Mouse (Mus musculus): Measurements from ENCODE around the gene Usp48.
A peak's percentile ranks its signal among the peaks of the same experiment; 100 is the strongest.
"Not testable (repeated sequence)": the region's sequence is repeated elsewhere in the genome, so short reads cannot be mapped to it uniquely, and the experiment has no call there.

Usp48 gene

GRCm38 (mm10) chr4:137593601-137594495, at the start of gene Usp48:
Usp48 (plus strand) TSS chr4:137593755.
- DNase-seq (ENCODE audit: low spot score): peak; percentile 99

- DNase-seq (ENCODE audit: low spot score): no peak
These were observed 48.0 kb upstream of the Usp48 start for GRCm38 (mm10) chr4:137545568-137545967.

GRCm38 (mm10) chr4:137546003-137546525, 47.5 kb upstream of the Usp48 start:
- peak; percentile 38 for DNase-seq (ENCODE audit: low spot score)

- DNase-seq (ENCODE audit: low spot score): no peak
These were observed 40.1 kb upstream of the Usp48 start for GRCm38 (mm10) chr4:137553466-137553865.

GRCm38 (mm10) chr4:137556673-137557210, 36.8 kb upstream of the Usp48 start:
- DNase-seq (ENCODE audit: low spot score): no peak

- no peak for DNase-seq (ENCODE audit: low spot score)
These were observed 23.7 kb upstream of the Usp48 start for GRCm38 (mm10) chr4:137569873-137570272.

GRCm38 (mm10) chr4:137574469-137574868, 19.1 kb upstream of the Usp48 start, which contains the start of gene Ldlrad2:
Ldlrad2 (minus strand) TSS chr4:137574569.
- DNase-seq (ENCODE audit: low spot score): no peak

- DNase-seq (ENCODE audit: low spot score): no peak
These were observed 16.1 kb upstream of the Usp48 start for GRCm38 (mm10) chr4:137577486-137577885.

- DNase-seq (ENCODE audit: low spot score): peak; percentile 32
These were observed 15.2 kb upstream of the Usp48 start for GRCm38 (mm10) chr4:137578181-137578845.

- DNase-seq (ENCODE audit: low spot score): no peak
These were observed 13.8 kb upstream of the Usp48 start for GRCm38 (mm10) chr4:137579789-137580188.

GRCm38 (mm10) chr4:137580299-137580698, 13.3 kb upstream of the Usp48 start:
- no peak for DNase-seq (ENCODE audit: low spot score)

GRCm38 (mm10) chr4:137581815-137582214, 11.7 kb upstream of the Usp48 start:
- no peak for DNase-seq (ENCODE audit: low spot score)

- DNase-seq (ENCODE audit: low spot score): not testable (repeated sequence)
These were observed 4.5 kb upstream of the Usp48 start for GRCm38 (mm10) chr4:137589095-137589494.

GRCm38 (mm10) chr4:137589586-137589985, 4.0 kb upstream of the Usp48 start:
- no peak for DNase-seq (ENCODE audit: low spot score)

GRCm38 (mm10) chr4:137590961-137591360, 2.6 kb upstream of the Usp48 start:
- DNase-seq (ENCODE audit: low spot score): no peak

GRCm38 (mm10) chr4:137594496-137595270, 1.1 kb downstream of the Usp48 start:
- peak; percentile 48 for DNase-seq (ENCODE audit: low spot score)

- DNase-seq (ENCODE audit: low spot score): no peak
These were observed 3.6 kb downstream of the Usp48 start for GRCm38 (mm10) chr4:137597098-137597630.

GRCm38 (mm10) chr4:137598577-137598976, 5.0 kb downstream of the Usp48 start:
- DNase-seq (ENCODE audit: low spot score): no peak

GRCm38 (mm10) chr4:137603449-137604171, 10.1 kb downstream of the Usp48 start:
- no peak for DNase-seq (ENCODE audit: low spot score)

GRCm38 (mm10) chr4:137607023-137607422, 13.5 kb downstream of the Usp48 start:
- DNase-seq (ENCODE audit: low spot score): no peak

GRCm38 (mm10) chr4:137609281-137609680, 15.7 kb downstream of the Usp48 start:
- no peak for DNase-seq (ENCODE audit: low spot score)
